In genomic region chr12:57508938-57509337, GRCm38 (mm10) we compare ENCODE assay signal across 30 mouse cellular contexts. TPM values are rescaled to one million over a fixed set of nuclear protein-coding genes. Genes with fewer than 3 reads are reported as not detected.
DNase-seq lines count a peak whose midpoint lies in the region; ATAC-seq and TF ChIP-seq lines count a peak whose summit lies in the region.
"Had no signal": no experiment of that assay in that cellular context is flagged by ENCODE, and none has a peak within 500 bp of the region (broad histone marks: within the 10 kb centered on the region; RNA-seq: fewer than 3 reads in every experiment).

No protein-coding gene starts in this region.

- H3K36me3 ChIP-seq in liver, adult 2 months (ENCODE audit: control insufficient read depth, insufficient read depth, low read length): no peaks in the 10 kb centered on the region
- H3K36me3 ChIP-seq in lung, embryonic 16.5 days (ENCODE audit: control insufficient read depth, insufficient read depth, low read length): no peaks in the 10 kb centered on the region
- H3K36me3 ChIP-seq: embryonic facial prominence, embryonic 15.5 days; forebrain, embryonic 15.5 days; G1E; intestine, embryonic 15.5 days; limb, embryonic 13.5 days; neural tube, embryonic 15.5 days had no signal

- H3K4me2 ChIP-seq in lung, embryonic 16.5 days (ENCODE audit: low read depth, low read length): no peak overlapping the region
- H3K4me2 ChIP-seq: embryonic facial prominence, embryonic 15.5 days; forebrain, embryonic 15.5 days; heart, embryonic 11.5 days; intestine, embryonic 15.5 days; limb, embryonic 13.5 days; neural tube, embryonic 15.5 days had no signal

- WGBS in liver, adult 2 months: 54% methylated on average over 11 of the region's 11 CpGs
- WGBS in lung, embryonic 16.5 days: 35% methylated on average over 11 of the region's 11 CpGs

- TF ChIP-seq CTCF in liver, adult 2 months (IDR thresholded peaks at IDR 0.05; ENCODE audit: low read depth, low read length): no peak

- H3K79me2 ChIP-seq in liver, adult 2 months (ENCODE audit: control insufficient read depth, insufficient read depth, low read length): no peaks in the 10 kb centered on the region

- no peaks in the 10 kb centered on the region for H3K9me3 ChIP-seq in lung, embryonic 16.5 days (ENCODE audit: control insufficient read depth, low read length)
- H3K9me3 ChIP-seq: embryonic facial prominence, embryonic 15.5 days; forebrain, embryonic 15.5 days; G1E; intestine, embryonic 15.5 days; limb, embryonic 13.5 days; neural tube, embryonic 15.5 days had no signal

- ATAC-seq in lung, embryonic 16.5 days (ENCODE audit: low read depth): no peak
- ATAC-seq: forebrain, embryonic 15.5 days; hindbrain, embryonic 16.5 days; intestine, embryonic 15.5 days had no signal

- no peaks in the 10 kb centered on the region for H3K4me1 ChIP-seq in liver, adult 2 months (ENCODE audit: control insufficient read depth, insufficient read depth, low read length)
- H3K4me1 ChIP-seq in lung, embryonic 16.5 days (replicated peaks; ENCODE audit: control insufficient read depth, insufficient read depth, low read length): no peaks in the 10 kb centered on the region; the same call in 1 of the 2 replicates
- H3K4me1 ChIP-seq: embryonic facial prominence, embryonic 15.5 days; forebrain, embryonic 15.5 days; neural tube, embryonic 15.5 days had no signal

- H3K27ac ChIP-seq in liver, adult 2 months (replicated peaks; ENCODE audit: insufficient read depth, low read depth, low read length): no peak overlapping the region
- peak overlapping the region; percentile 56 for H3K27ac ChIP-seq in lung, embryonic 16.5 days (ENCODE audit: low read length)
- H3K27ac ChIP-seq: embryonic facial prominence, embryonic 15.5 days; forebrain, embryonic 15.5 days; intestine, embryonic 15.5 days; neural tube, embryonic 15.5 days had no signal

- no peak overlapping the region for H3K4me3 ChIP-seq in liver, adult 2 months (ENCODE audit: insufficient read depth, low read depth, low read length)
- H3K4me3 ChIP-seq in lung, embryonic 16.5 days (ENCODE audit: low read length): no peak overlapping the region
- H3K4me3 ChIP-seq: embryonic facial prominence, embryonic 15.5 days; forebrain, embryonic 15.5 days; intestine, embryonic 15.5 days; limb, embryonic 13.5 days; neural tube, embryonic 15.5 days had no signal

- no peak for TF ChIP-seq POLR2A in liver, adult 2 months (IDR thresholded peaks at IDR 0.05; ENCODE audit: extremely low read depth, insufficient read depth, low read length)

- DNase-seq in liver, adult 2 months (ENCODE audit: extremely low read depth, low read depth, low spot score): peak; percentile 37
- DNase-seq in liver: no peak
- DNase-seq in lung, postnatal 25 days (ENCODE audit: low spot score): no peak
- DNase-seq in Muller cell, postnatal 12 days (ENCODE audit: inconsistent ontology term): peak; percentile 71
- DNase-seq in R1 (ENCODE audit: low read depth, low spot score): peak; percentile 8
- no peak for DNase-seq in adrenal gland, adult 18-20 months (ENCODE audit: low spot score in 2 of 2)
- DNase-seq: adrenal gland, postnatal 14 days; B cell, adult 2 months; cerebellum, adult 8-10 months; cerebellum, postnatal 36 days; gastrocnemius, postnatal 14 days; heart, adult 11 months; layer of hippocampus, adult 9-11 months; lung, postnatal 4 days; thymus, adult 2 months; thymus, postnatal 4 days had no signal

- no peaks in the 10 kb centered on the region for H3K27me3 ChIP-seq in liver, adult 2 months (ENCODE audit: control insufficient read depth, insufficient read depth, low read length)
- no peaks in the 10 kb centered on the region for H3K27me3 ChIP-seq in lung, embryonic 16.5 days (ENCODE audit: control insufficient read depth, insufficient read depth, low read depth, low read length)
- H3K27me3 ChIP-seq: CH12.LX; embryonic facial prominence, embryonic 15.5 days; forebrain, embryonic 15.5 days; intestine, embryonic 15.5 days; limb, embryonic 13.5 days; neural tube, embryonic 15.5 days had no signal

- no peak overlapping the region for H3K9ac ChIP-seq in liver, adult 2 months (ENCODE audit: low read depth, low read length)
- H3K9ac ChIP-seq in lung, embryonic 16.5 days (ENCODE audit: low read length): peak overlapping the region; percentile 5; the same call in 1 of the 2 replicates
- H3K9ac ChIP-seq: embryonic facial prominence, embryonic 15.5 days; forebrain, embryonic 15.5 days; intestine, embryonic 15.5 days; limb, embryonic 13.5 days; neural tube, embryonic 15.5 days had no signal

RNA-seq across cellular contexts. Expression of gene Foxa1, which starts 37.8 kb away (rescaled TPM):
- 4.1 and 5.2 TPM in 2 replicates for total RNA-seq in liver, adult 2 months (2014; rRNA removed)
- 11.8 and 15.2 TPM in 2 replicates for polyA plus RNA-seq in liver, adult 2 months (2012; rRNA removed)
- polyA plus RNA-seq in lung, embryonic 16.5 days (2015; fragmentation: Nextera tagmentation; extraction: Ambion mirVana): 7.5 and 8.2 TPM in 2 replicates
- not detected for total RNA-seq in adrenal gland, adult 18-20 months (2021)
- total RNA-seq: CH12.LX; gastrocnemius, postnatal 14 days; hematopoietic stem cell, adult 5-6 weeks; left cerebral cortex, adult 18-20 months; megakaryocyte-erythroid progenitor cell, adult 5-6 weeks had no signal
- polyA plus RNA-seq: heart, postnatal 0 days; limb, embryonic 13.5 days had no signal

RNA-seq across cellular contexts. Expression of gene Ttc6, which starts 55.0 kb away (rescaled TPM):
- 1.0 and 1.1 TPM in 2 replicates for total RNA-seq in liver, adult 2 months (2014; rRNA removed)
- 0.87 and 1.0 TPM in 2 replicates for polyA plus RNA-seq in liver, adult 2 months (2012; rRNA removed)
- polyA plus RNA-seq in lung, embryonic 16.5 days (2015; fragmentation: Nextera tagmentation; extraction: Ambion mirVana): 3.0 and 5.1 TPM in 2 replicates
- total RNA-seq in adrenal gland, adult 18-20 months (2021): not detected
- total RNA-seq: adrenal gland, postnatal 14 days; CH12.LX; gastrocnemius, postnatal 14 days; hematopoietic stem cell, adult 5-6 weeks; megakaryocyte-erythroid progenitor cell, adult 5-6 weeks had no signal
- polyA plus RNA-seq: heart, postnatal 0 days had no signal

Comparison
In these comparisons a context has a peak if more than half of its experiments do, and no peak if none do; other contexts are left out.
1. DNase-seq: peak in liver, adult 2 months (single experiment), Muller cell, postnatal 12 days (single experiment) and R1 (single experiment); none in liver (single experiment), lung, postnatal 25 days (single experiment) and adrenal gland, adult 18-20 months (0 of 2).